In the genomic region with DNA sequence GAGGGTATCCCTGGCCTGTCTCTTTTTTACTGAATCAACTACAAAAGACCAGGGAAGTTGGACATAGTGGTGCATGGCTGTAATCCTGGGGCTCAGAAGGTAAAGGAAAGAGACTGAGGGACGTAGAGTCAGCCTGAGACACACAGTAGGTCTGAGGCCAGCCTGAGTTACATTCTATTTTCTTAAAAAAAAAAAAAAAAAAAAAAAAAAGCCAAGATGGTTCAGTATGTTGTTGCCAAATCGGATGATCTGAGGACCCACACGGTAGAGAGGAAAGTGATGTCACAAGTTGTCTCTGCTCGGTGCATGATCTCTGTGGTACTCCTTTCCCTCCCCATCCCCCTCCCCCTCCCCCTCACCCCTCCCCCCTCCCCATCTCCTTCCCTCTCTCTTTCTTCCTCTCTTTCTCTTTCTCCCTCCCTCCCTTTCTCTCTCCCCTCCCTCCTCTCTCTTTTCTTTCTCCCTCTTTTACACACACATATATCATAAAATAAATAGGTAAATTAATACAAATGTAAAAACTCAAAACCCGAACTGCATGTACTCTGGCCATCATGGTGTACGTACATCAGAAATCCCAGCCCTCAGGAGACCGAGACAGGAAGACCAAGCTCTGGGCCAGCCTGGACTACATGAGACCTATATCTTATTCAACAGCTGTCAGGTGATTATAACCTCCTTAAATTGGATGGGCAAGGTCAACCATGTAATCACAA, we compare ENCODE assay signal across 14 mouse cellular contexts. TPM values are rescaled to one million over a fixed set of nuclear protein-coding genes. Genes with fewer than 3 reads are reported as not detected.
DNase-seq lines count a peak whose midpoint lies in the region; ATAC-seq lines count a peak whose summit lies in the region.
"Had no signal": no experiment of that assay in that cellular context is flagged by ENCODE, and none has a peak within 500 bp of the region (broad histone marks: within the 10 kb centered on the region; RNA-seq: fewer than 3 reads in every experiment).

No protein-coding gene starts in this region.

- no peak overlapping the region for H3K9ac ChIP-seq in limb, embryonic 15.5 days
- no peak overlapping the region for H3K9ac ChIP-seq in stomach, embryonic 16.5 days (ENCODE audit: low read length)
- H3K9ac ChIP-seq: embryonic facial prominence, embryonic 12.5 days had no signal

- 0 out of 2 replicates have a peak overlapping the region, but pooled peaks have one; percentile 35 for H3K27ac ChIP-seq in hindbrain, embryonic 10.5 days
- no peak overlapping the region; the same call in 1 of the 2 replicates for H3K27ac ChIP-seq in limb, embryonic 15.5 days
- H3K27ac ChIP-seq in stomach, embryonic 16.5 days (ENCODE audit: low read length) = no peak overlapping the region
- H3K27ac ChIP-seq: embryonic facial prominence, embryonic 12.5 days; left cerebral cortex, adult 2 months had no signal

- H3K9me3 ChIP-seq in megakaryocyte, embryonic 14.5 days = no peaks in the 10 kb centered on the region
- H3K9me3 ChIP-seq in hindbrain, embryonic 10.5 days = no peaks in the 10 kb centered on the region
- H3K9me3 ChIP-seq in limb, embryonic 15.5 days = no peaks in the 10 kb centered on the region
- no peaks in the 10 kb centered on the region for H3K9me3 ChIP-seq in stomach, embryonic 16.5 days (replicated peaks; ENCODE audit: control insufficient read depth, low read length)
- H3K9me3 ChIP-seq: embryonic facial prominence, embryonic 12.5 days had no signal

- 86% methylated on average over 7 of the region's 7 CpGs for WGBS in hindbrain, embryonic 10.5 days
- WGBS in limb, embryonic 15.5 days = 82% methylated on average over 7 of the region's 7 CpGs
- WGBS in stomach, embryonic 16.5 days = 85% methylated on average over 7 of the region's 7 CpGs

- ATAC-seq in megakaryocyte, adult 5-6 weeks (ENCODE audit: poor library complexity, severe bottlenecking) = no peak
- no peak for ATAC-seq in limb, embryonic 15.5 days (ENCODE audit: insufficient number of reproducible peaks, low FRiP score, low TSS enrichment, low read depth)
- peak; percentile 9; the same call in 1 of the 2 replicates for ATAC-seq in stomach, embryonic 16.5 days (ENCODE audit: insufficient read depth, low FRiP score)

- H3K4me2 ChIP-seq in limb, embryonic 15.5 days = peak overlapping the region; percentile 39; the same call in 1 of the 2 replicates
- H3K4me2 ChIP-seq in stomach, embryonic 16.5 days (ENCODE audit: low read depth, low read length) = no peak overlapping the region

- no peaks in the 10 kb centered on the region for H3K36me3 ChIP-seq in megakaryocyte, embryonic 14.5 days (replicated peaks; ENCODE audit: low read length)
- no peaks in the 10 kb centered on the region for H3K36me3 ChIP-seq in hindbrain, embryonic 10.5 days
- no peaks in the 10 kb centered on the region for H3K36me3 ChIP-seq in limb, embryonic 15.5 days
- no peaks in the 10 kb centered on the region for H3K36me3 ChIP-seq in stomach, embryonic 16.5 days (ENCODE audit: control insufficient read depth, insufficient read depth, low read length)
- H3K36me3 ChIP-seq: embryonic facial prominence, embryonic 12.5 days had no signal

- peaks cover 47% of the 10 kb centered on the region for H3K27me3 ChIP-seq in megakaryocyte, embryonic 14.5 days (replicated peaks)
- peaks cover 21% of the 10 kb centered on the region; the same call in 1 of the 2 replicates for H3K27me3 ChIP-seq in hindbrain, embryonic 10.5 days (ENCODE audit: insufficient read depth, poor library complexity, severe bottlenecking)
- H3K27me3 ChIP-seq in limb, embryonic 15.5 days = no peaks in the 10 kb centered on the region; the same call in 1 of the 2 replicates
- no peaks in the 10 kb centered on the region for H3K27me3 ChIP-seq in stomach, embryonic 16.5 days (ENCODE audit: control insufficient read depth, insufficient read depth, low read length)
- H3K27me3 ChIP-seq: embryonic facial prominence, embryonic 12.5 days had no signal

- peaks cover 56% of the 10 kb centered on the region for H3K4me1 ChIP-seq in megakaryocyte, embryonic 14.5 days
- H3K4me1 ChIP-seq in hindbrain, embryonic 10.5 days (replicated peaks) = peaks cover 40% of the 10 kb centered on the region
- H3K4me1 ChIP-seq in limb, embryonic 15.5 days = peaks cover 15% of the 10 kb centered on the region
- peaks cover 10% of the 10 kb centered on the region for H3K4me1 ChIP-seq in stomach, embryonic 16.5 days (ENCODE audit: control insufficient read depth, insufficient read depth, low read length)

- DNase-seq in hindbrain, embryonic 10.5 days (ENCODE audit: low spot score) = no peak
- DNase-seq in retina, postnatal 1 day = no peak
- no peak for DNase-seq in layer of hippocampus, postnatal 14 days (ENCODE audit: low spot score in 2 of 2)

- peak overlapping the region; percentile 38 for H3K4me3 ChIP-seq in megakaryocyte, embryonic 14.5 days (replicated peaks)
- H3K4me3 ChIP-seq in hindbrain, embryonic 10.5 days = no peak overlapping the region
- H3K4me3 ChIP-seq in limb, embryonic 15.5 days = no peak overlapping the region
- H3K4me3 ChIP-seq in stomach, embryonic 16.5 days (replicated peaks; ENCODE audit: low read length) = no peak overlapping the region
- H3K4me3 ChIP-seq: left cerebral cortex, adult 2 months had no signal

RNA-seq across cellular contexts. Expression of a gene that starts 11.2 kb away (rescaled TPM):
- not detected in 2 replicates for polyA plus RNA-seq in megakaryocyte, embryonic 14.5 days (2012; ENCODE audit: insufficient read depth, low replicate concordance)
- total RNA-seq in megakaryocyte, adult 5-6 weeks (2015) = not detected in 2 replicates
- total RNA-seq in megakaryocyte, adult 5-6 weeks (2017) = not detected in 2 replicates
- polyA plus RNA-seq in hindbrain, embryonic 10.5 days (2016; fragmentation: Nextera tagmentation; extraction: Ambion mirVana) = not detected in 2 replicates
- polyA plus RNA-seq in limb, embryonic 15.5 days (2015; fragmentation: Nextera tagmentation; extraction: Ambion mirVana) = not detected in 2 replicates
- polyA plus RNA-seq in stomach, embryonic 16.5 days (2015; fragmentation: Nextera tagmentation; extraction: Ambion mirVana) = 0.14 TPM in 1 of 2 replicates, not detected in the other
- total RNA-seq in layer of hippocampus, postnatal 14 days (2021) = not detected
- total RNA-seq: adrenal gland, postnatal 10 days; gastrocnemius, postnatal 36 days; left cerebral cortex, adult 2 months had no signal
- polyA plus RNA-seq: embryonic facial prominence, embryonic 12.5 days; kidney, embryonic 14.5 days; neural tube, embryonic 14.5 days; spleen, adult 2 months had no signal

RNA-seq across cellular contexts. Expression of a gene that starts 18.4 kb away (rescaled TPM):
- 0.15 TPM in 1 of 2 replicates, not detected in the other for polyA plus RNA-seq in megakaryocyte, embryonic 14.5 days (2012; ENCODE audit: insufficient read depth, low replicate concordance)
- not detected in 2 replicates for total RNA-seq in megakaryocyte, adult 5-6 weeks (2015)
- total RNA-seq in megakaryocyte, adult 5-6 weeks (2017) = 0.11 TPM in 1 of 2 replicates, not detected in the other
- 1.1 and 2.0 TPM in 2 replicates for polyA plus RNA-seq in hindbrain, embryonic 10.5 days (2016; fragmentation: Nextera tagmentation; extraction: Ambion mirVana)
- 2.0 and 2.3 TPM in 2 replicates for polyA plus RNA-seq in limb, embryonic 15.5 days (2015; fragmentation: Nextera tagmentation; extraction: Ambion mirVana)
- polyA plus RNA-seq in stomach, embryonic 16.5 days (2015; fragmentation: Nextera tagmentation; extraction: Ambion mirVana) = 1.00 and 1.8 TPM in 2 replicates
- total RNA-seq in layer of hippocampus, postnatal 14 days (2021) = 1 to 10 TPM; 4.2 to 5.3 TPM

RNA-seq across cellular contexts. Expression of a gene that starts 50.4 kb away (rescaled TPM):
- 1.1 and 1.9 TPM in 2 replicates for polyA plus RNA-seq in megakaryocyte, embryonic 14.5 days (2012; ENCODE audit: insufficient read depth, low replicate concordance)
- total RNA-seq in megakaryocyte, adult 5-6 weeks (2015) = 1.0 and 1.9 TPM in 2 replicates
- total RNA-seq in megakaryocyte, adult 5-6 weeks (2017) = 1.6 and 2.6 TPM in 2 replicates
- 0.59 and 0.81 TPM in 2 replicates for polyA plus RNA-seq in hindbrain, embryonic 10.5 days (2016; fragmentation: Nextera tagmentation; extraction: Ambion mirVana)
- polyA plus RNA-seq in limb, embryonic 15.5 days (2015; fragmentation: Nextera tagmentation; extraction: Ambion mirVana) = 1.4 and 1.7 TPM in 2 replicates
- 1.5 TPM in 2 replicates for polyA plus RNA-seq in stomach, embryonic 16.5 days (2015; fragmentation: Nextera tagmentation; extraction: Ambion mirVana)
- total RNA-seq in layer of hippocampus, postnatal 14 days (2021) = 1 to 10 TPM; 1.1 to 1.4 TPM
